Mouse (Mus musculus): ENCODE results near the gene Gm10638.

DNA sequence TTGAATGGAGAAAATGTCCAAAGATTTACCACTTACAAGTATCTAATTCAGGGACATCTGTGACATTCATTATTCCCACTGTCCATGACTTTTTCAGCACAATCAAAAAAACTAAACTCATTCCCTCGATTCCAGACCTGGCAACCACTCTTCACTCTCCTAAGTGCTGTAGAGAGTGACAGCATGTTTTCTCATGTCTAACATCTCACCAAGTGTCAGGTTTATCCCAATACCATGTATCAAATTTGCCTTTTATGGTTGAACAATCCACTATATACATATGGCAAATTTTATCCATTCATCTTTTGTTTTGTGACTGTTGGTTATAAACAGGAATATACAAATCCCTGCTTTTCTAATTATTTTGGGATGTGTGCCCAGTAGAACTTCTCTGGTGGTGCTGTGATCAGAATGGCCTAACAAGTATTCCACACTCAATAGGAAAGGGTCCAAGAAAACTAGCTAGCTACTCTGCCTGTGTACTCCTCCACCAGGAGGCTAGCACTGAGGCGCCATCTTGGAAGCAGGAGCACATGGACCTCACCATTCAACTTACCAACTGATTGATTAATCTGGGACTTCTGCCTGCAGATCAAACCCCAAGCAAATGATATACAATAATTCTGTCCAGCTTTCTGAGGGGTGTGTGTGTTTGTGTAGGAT is 27.0 kb upstream of the Gm10638 start:
- no peak for TF ChIP-seq POLR2A (IDR thresholded peaks at IDR 0.05; ENCODE audit: extremely low read depth, insufficient read depth, low read length)
- TF ChIP-seq CTCF (IDR thresholded peaks at IDR 0.05; ENCODE audit: extremely low read depth, insufficient read depth, low read length), result no peak
